Mouse (Mus musculus) ES-E14 (cell line): ENCODE data around the gene Cdc42bpg.

Source experiments
- CHD2 ChIP-seq: IDR thresholded peaks from 2 replicates; pipeline ENCODE4 v1.6.1; 2014; ENCODE audit warnings: mild to moderate bottlenecking, low read depth, low read length, inconsistent platforms
- HCFC1 ChIP-seq: IDR thresholded peaks from 2 replicates; pipeline ENCODE4 v1.6.1; 2012; ENCODE audit warnings: low read length, inconsistent platforms, borderline replicate concordance; ENCODE audit not compliant: insufficient read depth
- MAFK ChIP-seq: IDR thresholded peaks from 2 replicates; pipeline ENCODE4 v1.6.1; 2014; ENCODE audit warnings: mild to moderate bottlenecking, low read depth, low read length, inconsistent platforms; ENCODE audit not compliant: insufficient read depth
- ZC3H11A ChIP-seq: IDR thresholded peaks from 2 replicates; pipeline ENCODE4 v1.6.1; 2012; ENCODE audit warnings: low read depth, mild to moderate bottlenecking, inconsistent platforms, low read length, borderline replicate concordance
- ZNF384 ChIP-seq: IDR thresholded peaks from 2 replicates; pipeline ENCODE4 v1.6.1; 2012; ENCODE audit warnings: low read depth, low read length, inconsistent platforms

DNA sequence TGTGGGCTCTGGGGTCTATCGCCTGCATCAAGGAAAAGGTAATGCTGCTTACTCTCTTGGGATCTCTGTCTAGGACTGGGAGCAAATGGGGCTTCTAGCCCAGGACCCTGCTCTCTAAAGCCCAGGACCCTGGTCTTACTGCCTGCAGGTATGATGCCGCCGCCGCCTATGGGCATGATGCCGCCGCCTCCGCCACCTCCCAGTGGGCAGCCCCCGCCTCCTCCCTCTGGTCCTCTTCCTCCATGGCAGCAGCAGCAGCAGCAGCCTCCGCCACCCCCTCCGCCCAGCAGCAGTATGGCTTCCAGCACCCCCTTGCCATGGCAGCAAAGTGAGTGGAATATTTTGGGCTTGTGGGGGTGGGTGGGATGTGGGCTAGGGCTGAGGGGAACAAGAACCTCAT lies 68.3 kb downstream of the Cdc42bpg start:
- TF ChIP-seq HCFC1 (no peak), CHD2 (no peak), ZC3H11A (no peak), ZNF384 (no peak), MAFK (no peak)
